Mouse (Mus musculus): ENCODE measurements around the gene Dmrtc2.

Gene Dmrtc2

GRCm38 (mm10) chr7:24901842-24902241, 32.0 kb downstream of the Dmrtc2 start:
- no peak for DNase-seq (ENCODE audit: low read depth, low spot score)

- DNase-seq (ENCODE audit: low read depth, low spot score) = no peak
Observed at GRCm38 (mm10) chr7:24902264-24902629, 32.4 kb downstream of the Dmrtc2 start.

- DNase-seq (ENCODE audit: low read depth, low spot score) = peak; percentile 45
Observed at GRCm38 (mm10) chr7:24902630-24903443, 33.0 kb downstream of the Dmrtc2 start, which contains the start of gene Arhgef1. Gene Arhgef1 (plus strand): TSS chr7:24902912.

- DNase-seq (ENCODE audit: low read depth, low spot score) = no peak
Observed at GRCm38 (mm10) chr7:24903444-24903825, 33.6 kb downstream of the Dmrtc2 start.

- DNase-seq (ENCODE audit: low read depth, low spot score) = peak; percentile 98
Observed at GRCm38 (mm10) chr7:24904070-24904483, 34.2 kb downstream of the Dmrtc2 start.

- DNase-seq (ENCODE audit: low read depth, low spot score) = peak; percentile 85
Observed at GRCm38 (mm10) chr7:24904936-24905335, 35.1 kb downstream of the Dmrtc2 start.

GRCm38 (mm10) chr7:24906551-24906950, 36.7 kb downstream of the Dmrtc2 start:
- DNase-seq (ENCODE audit: low read depth, low spot score) = peak; percentile 60

GRCm38 (mm10) chr7:24907211-24907748, 37.4 kb downstream of the Dmrtc2 start:
- DNase-seq (ENCODE audit: low read depth, low spot score) = peak; percentile 67

- DNase-seq (ENCODE audit: low read depth, low spot score) = no peak
Observed at GRCm38 (mm10) chr7:24912480-24912879, 42.6 kb downstream of the Dmrtc2 start.

GRCm38 (mm10) chr7:24918763-24919323, 49.0 kb downstream of the Dmrtc2 start:
- no peak for DNase-seq (ENCODE audit: low read depth, low spot score)

- DNase-seq (ENCODE audit: low read depth, low spot score) = peak; percentile 33
Observed at GRCm38 (mm10) chr7:24919728-24920127, 49.9 kb downstream of the Dmrtc2 start.
